Mouse (Mus musculus) kidney, postnatal 10 days (tissue): ENCODE measurements around the gene Gm14403.
A peak's percentile ranks its signal among the peaks of the same experiment; 100 is the strongest.
"Not testable (repeated sequence)": the region's sequence is repeated elsewhere in the genome, so short reads cannot be mapped to it uniquely, and the experiment has no call there.

Source experiments
- DNase-seq: peaks from one replicate; pipeline ENCODE4 v3.0.0; 2021; ENCODE audit warnings: mixed read lengths

Gm14403 gene

DNA sequence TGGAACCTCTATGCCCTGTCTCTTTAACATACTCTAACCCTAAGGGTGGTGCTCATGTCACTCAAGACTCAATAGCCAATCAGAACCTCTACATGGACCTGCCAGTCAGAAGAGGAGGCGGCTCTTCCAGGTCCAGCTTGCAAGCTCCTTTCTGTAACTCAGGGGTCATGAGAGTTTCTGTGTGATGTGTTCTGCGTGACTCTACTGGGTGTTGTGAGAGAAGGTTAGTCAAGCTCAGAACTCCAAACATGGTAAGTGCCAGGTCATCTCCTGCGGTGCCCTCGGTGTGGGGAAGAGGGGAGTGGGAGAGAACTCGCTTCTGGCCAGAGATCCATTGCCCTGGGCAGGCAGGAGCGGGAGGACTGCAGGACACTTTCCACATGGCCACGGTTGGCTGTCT, at the start of gene Gm14403:
TSS of gene Gm14403 (plus strand) at position 149 of the 400 bp plus-strand sequence.
- DNase-seq, result peak; percentile 38

DNA sequence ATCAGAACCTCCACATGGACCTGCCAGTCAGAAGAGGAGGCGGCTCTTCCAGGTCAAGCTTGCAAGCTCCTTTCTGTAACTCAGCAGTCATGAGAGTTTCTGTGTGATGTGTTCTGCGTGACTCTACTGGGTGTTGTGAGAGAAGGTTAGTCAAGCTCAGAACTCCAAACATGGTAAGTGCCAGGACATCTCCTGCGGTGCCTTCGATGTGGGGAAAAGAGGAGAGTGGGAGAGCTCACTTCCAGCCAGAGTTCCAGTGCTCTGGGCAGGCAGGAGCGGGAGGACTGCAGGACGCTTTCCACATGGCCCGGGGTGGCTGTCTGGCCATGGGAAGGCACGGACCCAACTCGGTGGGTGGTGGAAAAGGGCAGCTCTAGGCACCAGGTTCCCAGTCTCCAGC, 33.3 kb upstream of the Gm14403 start, which contains the start of gene Zfp970:
TSS of gene Zfp970 (plus strand) at position 58 of the 400 bp plus-strand sequence.
- DNase-seq, result peak; percentile 24

DNA sequence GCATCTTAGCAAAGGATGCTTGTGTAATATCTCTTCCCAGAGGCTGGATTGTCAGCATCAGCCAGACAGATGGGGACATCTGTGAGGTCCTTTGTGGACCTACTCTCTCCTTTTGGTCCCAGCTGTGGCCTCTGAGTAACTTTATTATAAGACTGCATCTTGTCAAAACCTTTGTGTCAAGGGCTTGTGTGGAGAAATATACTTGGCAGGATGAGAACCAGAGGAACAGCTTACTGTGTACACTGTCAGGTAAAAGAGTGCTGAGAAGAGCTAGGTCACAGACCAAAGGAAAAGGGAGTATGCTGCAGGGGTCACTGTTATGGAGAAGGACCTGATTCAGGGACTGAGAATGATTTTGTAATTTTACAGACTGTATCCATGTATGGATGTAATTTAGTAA, 29.8 kb upstream of the Gm14403 start:
- DNase-seq, result not testable (repeated sequence)

GRCm38 (mm10) chr2:177472261-177472660, 25.8 kb upstream of the Gm14403 start:
- DNase-seq, result not testable (repeated sequence)

GRCm38 (mm10) chr2:177481971-177482370, 16.0 kb upstream of the Gm14403 start:
- DNase-seq, result not testable (repeated sequence)

DNA sequence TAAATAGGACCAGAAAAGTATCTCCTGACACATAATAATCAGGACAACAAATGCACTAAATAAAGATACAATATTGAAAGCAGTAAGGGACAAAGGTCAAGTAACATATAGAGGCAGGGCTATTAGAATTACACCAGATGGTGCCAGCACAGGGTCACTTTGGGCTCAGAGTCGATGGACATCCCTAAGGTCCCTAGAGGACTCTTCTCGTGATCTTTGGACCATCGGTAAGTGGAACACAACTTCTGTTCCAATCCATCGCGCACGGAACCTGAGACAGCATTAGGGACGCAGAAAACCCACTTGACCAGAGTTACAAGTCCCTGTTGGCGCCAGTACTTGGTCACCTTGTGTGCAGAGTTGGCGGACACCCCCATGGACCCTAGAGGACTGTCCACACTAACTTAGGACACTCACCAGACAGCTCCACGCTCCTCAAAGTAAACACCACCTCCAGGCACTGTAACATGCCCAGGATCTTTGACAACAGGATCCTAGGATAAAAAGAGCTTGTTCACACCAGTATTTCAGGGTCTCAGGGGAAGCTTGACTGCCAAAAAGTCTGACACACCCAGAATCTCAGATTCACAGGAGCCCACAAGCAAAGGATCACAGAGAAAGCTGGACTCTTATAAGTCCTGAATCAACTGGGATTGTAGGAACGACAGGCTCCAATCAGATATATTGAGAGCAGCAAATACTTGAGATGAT, 14.6 kb upstream of the Gm14403 start:
- not testable (repeated sequence) for DNase-seq

GRCm38 (mm10) chr2:177499182-177499581, 1.2 kb downstream of the Gm14403 start:
- not testable (repeated sequence) for DNase-seq

GRCm38 (mm10) chr2:177505211-177505719, 7.2 kb downstream of the Gm14403 start:
- DNase-seq, result not testable (repeated sequence)

DNA sequence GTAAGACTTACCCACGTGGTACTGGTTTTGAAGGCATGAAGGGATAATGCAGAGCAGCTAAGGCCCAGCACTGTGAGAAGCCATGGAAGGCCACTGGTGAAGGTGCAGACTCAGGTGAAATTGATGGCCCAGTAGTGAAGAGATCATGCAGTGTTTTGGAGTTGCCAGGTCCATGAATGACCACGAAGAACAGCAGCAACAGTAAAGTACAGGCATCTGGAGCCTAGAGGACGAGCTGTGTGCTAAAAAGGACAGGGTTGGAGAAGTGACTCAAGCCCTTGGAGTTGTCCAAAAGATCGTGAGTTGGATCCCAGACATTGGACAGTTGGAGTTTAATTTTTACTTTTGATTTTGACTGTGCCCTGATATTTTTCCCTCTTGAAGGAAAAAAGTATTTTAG, 13.4 kb downstream of the Gm14403 start:
- not testable (repeated sequence) for DNase-seq

DNA sequence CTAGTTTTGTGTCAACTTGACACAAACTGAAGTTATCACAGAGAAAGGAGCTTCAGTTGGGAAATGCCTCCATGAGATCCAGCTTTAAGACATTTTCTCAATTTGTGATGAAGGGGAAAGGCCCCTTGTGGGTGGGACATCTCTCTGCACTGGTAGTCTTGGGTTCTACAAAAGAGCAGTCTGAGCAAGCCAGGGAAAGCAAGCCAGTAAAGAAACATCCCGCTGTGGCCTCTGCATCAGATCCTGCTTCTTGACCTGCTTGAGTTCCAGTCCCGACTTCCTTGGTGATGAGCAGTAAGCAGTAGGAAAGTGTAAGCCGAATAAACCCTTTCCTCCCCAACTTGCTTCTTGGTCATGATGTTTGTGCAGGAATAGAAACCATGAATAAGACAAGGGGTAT, 14.0 kb downstream of the Gm14403 start:
- not testable (repeated sequence) for DNase-seq

- not testable (repeated sequence) for DNase-seq
Observed at GRCm38 (mm10) chr2:177513991-177514479, 16.0 kb downstream of the Gm14403 start.

GRCm38 (mm10) chr2:177517746-177518145, 19.7 kb downstream of the Gm14403 start:
- DNase-seq, result not testable (repeated sequence)

DNA sequence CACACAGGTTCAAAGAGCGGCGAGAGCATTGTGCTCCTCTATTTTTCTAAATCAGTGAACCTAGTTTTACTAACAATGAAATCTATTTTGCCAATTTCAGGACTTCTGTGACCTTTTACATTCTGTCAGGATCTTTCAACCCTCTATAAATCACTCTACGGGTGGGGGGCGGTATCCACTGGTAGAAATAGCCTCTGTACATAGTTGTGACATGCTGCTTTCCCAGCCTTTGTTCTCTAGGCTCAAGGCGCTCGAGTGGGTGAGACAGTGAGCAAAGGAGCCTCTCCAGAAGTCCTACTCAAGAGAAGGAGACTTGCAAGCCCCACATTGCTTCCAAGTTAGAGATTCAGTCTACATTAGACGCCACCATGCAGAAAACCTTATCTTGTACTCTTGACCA, 20.3 kb downstream of the Gm14403 start:
- not testable (repeated sequence) for DNase-seq

- not testable (repeated sequence) for DNase-seq
Observed at GRCm38 (mm10) chr2:177518960-177519359, 20.9 kb downstream of the Gm14403 start.

DNA sequence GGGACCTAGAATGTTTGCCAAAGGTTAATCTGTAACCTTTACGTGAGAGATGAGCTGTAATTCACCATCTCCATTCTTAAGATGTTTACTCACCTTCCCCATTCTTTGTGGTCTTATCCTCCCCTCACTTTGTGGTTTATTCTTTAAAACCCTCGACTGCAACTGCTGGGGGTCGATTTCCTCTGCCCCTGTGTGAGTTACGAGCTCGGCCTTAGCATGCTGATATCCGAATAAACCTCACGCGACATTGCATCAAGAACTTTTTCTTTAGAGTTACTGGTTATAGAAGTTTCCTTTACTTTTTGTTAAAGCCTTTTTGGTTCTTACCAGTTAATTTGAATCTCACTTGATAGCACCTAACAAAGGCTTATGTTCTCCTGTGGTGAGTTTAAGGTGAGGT, 22.0 kb downstream of the Gm14403 start:
- DNase-seq, result no peak

DNA sequence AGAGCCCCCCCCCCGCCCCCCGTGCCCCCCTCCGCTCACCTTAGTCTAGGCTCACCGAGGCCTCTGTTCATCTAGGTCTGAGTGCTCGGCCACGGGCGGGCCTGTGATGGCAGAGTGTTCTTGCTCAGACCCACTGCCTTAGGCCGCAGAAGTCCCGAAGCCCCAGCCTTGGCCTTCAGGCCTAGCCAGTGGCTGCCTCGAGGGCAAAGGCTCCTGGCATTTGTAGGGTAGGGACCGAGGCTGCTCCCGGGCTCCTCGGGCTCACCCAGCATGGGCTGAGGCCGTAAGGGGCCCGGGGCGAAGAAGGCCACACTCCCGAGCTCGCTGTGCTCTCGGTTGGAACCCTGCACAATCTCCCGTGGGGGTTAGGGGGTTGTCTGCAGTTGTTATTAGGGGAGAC, 25.0 kb downstream of the Gm14403 start:
- DNase-seq, result no peak

DNA sequence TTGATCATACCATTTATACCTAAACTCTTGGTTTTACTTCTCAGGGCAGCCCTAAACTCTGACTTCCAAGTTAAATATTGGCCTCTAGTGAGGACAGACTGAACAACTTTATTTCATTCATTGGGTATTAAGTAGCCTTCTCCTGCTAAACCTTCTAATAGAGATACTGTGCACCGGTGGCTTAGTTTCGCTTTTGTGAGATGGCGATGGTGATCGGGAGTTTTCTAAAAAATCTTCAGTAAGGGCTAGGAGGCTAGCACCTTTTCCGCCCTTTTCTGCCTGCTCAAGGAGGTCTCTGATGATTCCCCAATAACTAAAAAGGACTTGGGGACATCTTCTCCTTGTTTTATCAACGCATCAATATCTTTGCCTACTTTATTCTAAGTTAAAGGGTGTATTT, 25.7 kb downstream of the Gm14403 start:
- not testable (repeated sequence) for DNase-seq

DNA sequence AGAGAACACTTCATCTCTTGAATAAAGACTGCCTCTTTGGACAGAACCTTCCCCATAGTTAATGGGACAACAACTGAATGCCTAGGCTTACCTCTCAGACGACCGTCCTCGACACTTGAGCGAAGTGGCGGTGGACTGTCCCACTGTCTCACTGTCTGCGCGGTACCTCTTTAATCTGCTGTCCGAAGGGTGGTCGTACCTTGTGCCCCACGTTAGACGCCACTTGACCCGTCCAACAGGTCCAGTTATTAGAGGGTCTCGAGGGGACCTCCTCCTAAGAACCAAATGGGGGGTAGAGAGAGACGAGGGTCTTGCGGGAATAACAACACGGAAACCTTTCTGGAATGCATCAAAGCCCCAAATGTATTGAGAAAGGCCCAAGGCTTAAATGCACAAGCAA, 26.2 kb downstream of the Gm14403 start:
- not testable (repeated sequence) for DNase-seq

DNA sequence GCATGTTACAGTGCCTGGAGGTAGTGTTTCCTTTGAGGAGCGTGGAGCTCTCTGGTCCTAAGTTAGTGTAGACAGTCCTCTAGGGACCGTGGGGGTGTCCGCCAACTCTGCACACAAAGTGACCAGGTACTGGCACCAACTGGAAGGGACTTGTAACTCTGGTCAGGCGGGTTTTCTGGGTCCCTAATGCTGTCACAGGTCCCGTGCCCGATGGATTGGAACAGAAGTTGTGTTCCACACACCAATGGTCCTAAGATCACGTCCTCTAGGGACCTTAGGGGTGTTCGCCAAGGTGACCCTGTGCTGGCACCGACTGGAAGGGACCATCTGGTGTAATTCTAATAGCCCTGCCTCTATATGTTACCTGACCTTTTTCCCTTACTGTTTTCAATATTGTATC, 37.9 kb downstream of the Gm14403 start:
- peak; percentile 13 for DNase-seq

DNA sequence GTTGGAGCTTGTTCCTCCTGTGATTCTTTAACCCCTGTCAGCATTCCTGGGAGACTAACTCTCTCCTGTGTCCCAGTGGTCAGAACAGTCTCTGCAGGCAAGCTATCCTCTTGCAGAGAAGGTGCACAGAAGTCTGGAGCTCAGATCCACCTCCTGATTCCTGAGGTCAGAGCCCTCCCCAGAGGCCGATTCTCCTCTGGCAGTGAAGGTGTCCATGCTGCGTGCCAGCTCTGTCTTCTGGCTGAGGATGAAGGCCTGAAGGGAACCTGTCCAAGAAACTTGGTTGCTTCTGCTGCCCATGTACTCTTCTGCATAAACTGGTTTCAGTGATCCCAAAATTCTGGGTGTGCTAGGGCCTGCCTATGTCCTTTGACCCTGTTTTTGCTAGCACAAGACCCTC, 39.1 kb downstream of the Gm14403 start:
- not testable (repeated sequence) for DNase-seq

DNA sequence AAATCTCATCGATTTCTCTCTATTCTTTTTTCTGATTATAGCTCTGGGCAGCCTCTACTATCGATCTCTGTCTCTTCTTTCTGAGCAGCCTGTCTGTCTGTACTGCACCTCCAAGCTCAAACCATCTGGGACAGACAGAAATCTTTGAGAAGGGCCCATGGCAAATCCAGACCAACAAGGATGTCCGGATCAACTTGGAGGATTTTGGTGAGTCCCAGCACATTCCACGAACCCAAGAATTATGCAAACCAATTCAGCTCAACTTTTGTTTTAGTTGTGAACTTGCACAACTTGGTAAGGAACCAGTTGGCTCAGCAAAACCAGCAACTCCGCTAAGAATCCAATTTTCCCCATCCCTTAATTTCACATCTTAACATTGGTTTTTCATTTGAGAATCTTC, 39.7 kb downstream of the Gm14403 start:
- DNase-seq, result not testable (repeated sequence)

- DNase-seq, result peak; percentile 5
Observed at GRCm38 (mm10) chr2:177555261-177555660, 57.2 kb downstream of the Gm14403 start.
